Mouse (Mus musculus) CH12F3 (cell line): ENCODE results near the gene Tarm1.

ENCODE experiments used
- in situ Hi-C: fragments of 300-500 bp; cut with MboI; formaldehyde crosslinking; loops from 2 replicates; pipeline ENCODE4 v1.14.3; 2020; ENCODE audit warnings: low sequenced_read_pairs

The Tarm1 gene

DNA sequence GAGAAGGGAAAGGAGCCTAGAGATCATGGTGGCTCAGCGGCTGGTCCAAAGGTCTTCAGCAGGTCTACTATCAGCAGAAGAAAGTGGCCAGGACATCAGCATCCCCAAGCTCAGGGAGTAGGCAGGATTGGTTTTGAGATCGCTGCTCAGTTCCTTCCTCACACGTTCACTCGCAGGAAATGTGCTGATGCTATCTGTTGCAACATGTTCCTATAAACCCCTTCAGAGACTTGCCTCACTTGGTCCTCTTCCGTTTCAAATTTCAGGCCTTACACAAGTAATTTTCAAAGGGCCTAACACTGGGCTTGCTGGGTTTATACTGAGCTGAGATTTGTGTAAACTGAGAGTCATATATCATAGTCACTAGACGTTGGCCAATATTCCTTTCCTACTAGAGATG, at the start of gene Tarm1:
TSS of gene Tarm1 (minus strand) at position 186 of the 400 bp plus-strand sequence.
- in situ Hi-C loops = no loop called here

DNA sequence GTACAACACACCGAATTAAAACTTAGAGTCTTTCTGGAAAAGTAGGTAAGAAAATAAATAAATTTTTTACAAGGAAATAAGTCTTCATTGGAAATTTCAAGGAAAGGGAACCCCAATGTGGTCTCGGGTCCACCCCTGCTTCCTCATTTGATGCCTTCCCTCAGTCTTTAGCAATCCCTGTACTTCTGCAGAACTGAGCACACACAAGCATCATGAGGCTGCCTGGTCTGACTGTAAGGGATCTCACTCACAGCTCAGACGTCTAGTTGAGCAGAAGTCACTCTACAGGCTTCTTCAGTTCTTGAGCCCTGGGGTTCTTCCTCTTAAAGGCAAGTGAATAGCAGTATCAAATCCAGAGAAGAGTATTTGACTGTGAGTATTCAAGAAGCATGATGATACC, 3.5 kb upstream of the Tarm1 start:
- in situ Hi-C loops = no loop called here

GRCm38 (mm10) chr7:3500406-3500805, 2.0 kb downstream of the Tarm1 start:
- in situ Hi-C loops = no loop called here

GRCm38 (mm10) chr7:3481948-3482608, 20.3 kb downstream of the Tarm1 start:
- in situ Hi-C loops = no loop called here

GRCm38 (mm10) chr7:3476728-3477127, 25.7 kb downstream of the Tarm1 start:
- in situ Hi-C loops = no loop called here

GRCm38 (mm10) chr7:3474291-3475080, 27.9 kb downstream of the Tarm1 start:
- in situ Hi-C loops = no loop called here

GRCm38 (mm10) chr7:3472774-3473173, 29.6 kb downstream of the Tarm1 start:
- in situ Hi-C loops = no loop called here

DNA sequence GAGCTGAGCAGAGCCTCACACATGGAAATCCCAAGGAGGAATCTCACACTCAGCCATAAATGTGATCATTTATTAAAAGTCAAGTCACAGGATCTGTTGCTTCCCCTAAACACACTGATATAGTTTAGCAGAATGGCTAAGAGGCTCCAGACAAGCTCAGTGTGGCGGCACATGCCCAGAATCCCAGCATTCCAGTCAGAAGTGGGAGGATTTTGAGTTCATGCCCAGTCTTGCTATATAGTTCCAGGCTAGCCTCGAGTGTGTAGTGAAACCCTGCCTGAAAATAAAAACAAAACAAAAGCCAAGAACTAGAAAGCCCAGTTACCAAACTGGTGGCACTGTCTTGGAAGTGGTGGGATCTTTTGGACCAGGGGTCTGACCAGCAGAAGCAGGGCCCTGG, 33.8 kb downstream of the Tarm1 start:
- in situ Hi-C loops = no loop called here

DNA sequence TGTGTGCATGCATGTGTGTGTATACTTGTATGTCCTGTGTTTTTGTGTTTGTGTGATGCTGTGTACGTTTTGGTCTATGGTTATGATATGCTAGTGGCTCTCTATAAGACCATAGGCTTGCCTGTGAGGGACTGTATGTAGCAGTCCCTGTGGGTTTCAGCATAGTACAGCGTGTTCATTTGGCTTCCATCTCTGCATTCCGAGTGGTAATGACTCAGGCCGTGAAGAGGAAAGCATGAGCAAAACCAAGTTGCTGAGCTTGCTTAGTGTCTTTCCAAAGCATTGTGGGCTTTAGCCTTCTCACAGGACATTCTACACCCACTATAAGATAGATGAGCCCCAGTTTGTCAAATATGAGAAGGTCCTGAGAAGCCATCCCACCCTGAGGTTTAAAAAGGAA, 39.1 kb downstream of the Tarm1 start:
- in situ Hi-C loops = no loop called here

DNA sequence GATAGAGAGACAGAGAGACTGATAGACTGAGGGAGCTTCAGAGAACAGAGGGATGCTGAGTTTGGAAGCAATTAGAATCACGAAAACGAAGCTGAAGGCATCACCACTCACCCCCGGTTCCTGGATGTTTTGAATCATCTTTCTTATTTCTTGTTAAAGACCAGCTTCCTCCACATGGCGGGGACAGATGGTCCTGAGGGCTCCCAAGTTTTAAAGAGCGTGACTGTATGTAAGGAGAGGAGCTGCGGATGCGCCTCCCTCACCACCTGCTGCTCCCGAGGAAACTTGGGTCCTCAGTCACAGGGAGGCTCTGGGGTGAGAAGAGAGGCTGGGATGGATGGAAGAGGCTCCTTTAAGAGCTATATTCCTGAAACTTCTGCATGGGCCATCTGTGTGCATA, 42.2 kb downstream of the Tarm1 start:
- in situ Hi-C loops = no loop called here

GRCm38 (mm10) chr7:3457841-3458217, 44.6 kb downstream of the Tarm1 start:
- in situ Hi-C loops = no loop called here

- in situ Hi-C loops = no loop called here
Observed at GRCm38 (mm10) chr7:3457111-3457840, 45.1 kb downstream of the Tarm1 start.

DNA sequence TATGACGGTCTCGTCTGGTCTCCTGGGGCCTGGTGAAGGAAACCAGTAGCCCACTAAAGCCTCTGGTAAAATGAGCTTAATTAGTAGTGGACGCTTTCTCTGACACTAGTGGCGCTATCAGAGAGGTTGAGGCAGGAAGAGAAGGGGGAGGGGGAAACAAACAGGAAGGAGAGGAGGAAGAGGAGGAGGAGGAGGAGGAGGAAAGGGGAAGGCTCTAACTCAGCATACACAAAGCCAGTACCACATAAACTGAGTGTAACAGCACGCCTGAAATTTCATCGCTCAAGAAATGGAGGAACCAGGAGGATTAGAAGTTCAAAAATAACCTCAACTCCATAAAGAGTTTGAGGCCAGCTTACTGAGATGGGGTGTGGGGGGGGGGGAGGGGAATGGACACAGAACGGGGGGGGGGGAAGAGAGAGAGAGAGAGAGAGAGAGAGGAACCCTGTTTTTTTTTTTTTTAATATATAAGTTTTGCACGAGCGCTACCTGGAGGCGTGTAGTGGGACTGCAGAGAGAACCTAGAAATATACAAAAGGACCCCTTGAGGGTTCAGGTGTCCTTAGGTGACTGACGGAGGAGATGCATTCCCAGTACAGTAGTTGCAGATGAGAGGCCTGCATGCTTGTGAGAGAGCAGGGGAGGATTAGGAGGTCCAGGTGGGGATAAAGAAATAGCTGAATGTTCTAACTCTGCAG, 48.8 kb downstream of the Tarm1 start:
- in situ Hi-C loops = no loop called here

- in situ Hi-C loops = no loop called here
Observed at GRCm38 (mm10) chr7:3452821-3453485, 49.5 kb downstream of the Tarm1 start.

- in situ Hi-C loops = no loop called here
Observed at GRCm38 (mm10) chr7:3451161-3451560, 51.3 kb downstream of the Tarm1 start.

GRCm38 (mm10) chr7:3450671-3451070, 51.8 kb downstream of the Tarm1 start:
- in situ Hi-C loops = no loop called here

GRCm38 (mm10) chr7:3448737-3449454, 53.5 kb downstream of the Tarm1 start:
- in situ Hi-C loops = no loop called here

- in situ Hi-C loops = no loop called here
Observed at GRCm38 (mm10) chr7:3447026-3447425, 55.4 kb downstream of the Tarm1 start.

- in situ Hi-C loops = no loop called here
Observed at GRCm38 (mm10) chr7:3446584-3446983, 55.8 kb downstream of the Tarm1 start.

GRCm38 (mm10) chr7:3444678-3445077, 57.7 kb downstream of the Tarm1 start:
- in situ Hi-C loops = no loop called here
